Mouse (Mus musculus) forebrain, embryonic 15.5 days (tissue): ENCODE results near the gene Nup188. TPM values are rescaled to one million over a fixed set of nuclear protein-coding genes. Genes with fewer than 3 reads are reported as not detected.

Source experiments
- ATAC-seq: fragments of 200-750 bp; cut with Nextera tagmentation; replicated peaks from 2 replicates; pipeline ENCODE4 v1.8.0; 2017; ENCODE audit warnings: mild to moderate bottlenecking, moderate TSS enrichment, moderate library complexity
- H3K27ac ChIP-seq: fragments of 300-500 bp; sonication (generic); replicated peaks from 2 replicates; pipeline ENCODE4 v1.5.1; 2015; ENCODE audit warnings: mild to moderate bottlenecking, inconsistent platforms
- H3K27me3 ChIP-seq: fragments of 300-500 bp; sonication (generic); 2 replicates; pipeline ENCODE4 v1.6.1; 2015; ENCODE audit warnings: inconsistent platforms
- H3K36me3 ChIP-seq: fragments of 300-500 bp; sonication (generic); 2 replicates; pipeline ENCODE4 v1.6.1; 2015; ENCODE audit warnings: mild to moderate bottlenecking, inconsistent platforms
- H3K4me1 ChIP-seq: fragments of 300-500 bp; sonication (generic); 2 replicates; pipeline ENCODE4 v1.6.1; 2015; ENCODE audit warnings: inconsistent platforms
- H3K4me2 ChIP-seq: fragments of 300-500 bp; sonication (generic); replicated peaks from 2 replicates; pipeline ENCODE4 v1.6.1; 2015; ENCODE audit warnings: mild to moderate bottlenecking, inconsistent platforms
- H3K4me3 ChIP-seq: fragments of 300-500 bp; sonication (generic); 2 replicates; pipeline ENCODE4 v1.5.1; 2015; ENCODE audit warnings: mild to moderate bottlenecking, inconsistent platforms
- H3K9ac ChIP-seq: fragments of 300-500 bp; sonication (generic); replicated peaks from 2 replicates; pipeline ENCODE4 v1.6.1; 2015; ENCODE audit warnings: mild to moderate bottlenecking, inconsistent platforms
- H3K9me3 ChIP-seq: fragments of 300-500 bp; sonication (generic); 2 replicates; pipeline ENCODE4 v1.6.1; 2016; ENCODE audit warnings: inconsistent platforms
- WGBS: fragments of 180-500 bp; shearing (Covaris S2); methylation state at CpG from one replicate; pipeline ENCODE4 v1.1.7; 2015; ENCODE audit warnings: mixed read lengths; 5-methylcytosine and 5-hydroxymethylcytosine counted together
- polyA plus RNA-seq: library from polyadenylated mRNA; unstranded; fragments of >200 nt; fragmentation: Nextera tagmentation; extraction: Ambion mirVana; gene quantifications from 2 replicates; pipeline ENCODE4 v1.2.1, GENCODE M21; 2015

Nup188 gene
- 22.0 and 23.5 TPM in 2 replicates for polyA plus RNA-seq

GRCm38 (mm10) chr2:30286192-30287026 is at the start of gene Nup188, which contains the start of gene Dolk:
Gene Nup188, plus strand, starts transcription at chr2:30286397.
Gene Dolk, minus strand, starts transcription at chr2:30286334.
- peak within 1 kb of the TSS; percentile 74 for H3K4me2 ChIP-seq

GRCm38 (mm10) chr2:30236426-30237198 is 49.6 kb upstream of the Nup188 start:
- H3K4me2 ChIP-seq = peak overlapping the region; percentile 83
- ATAC-seq = no peak; the same call in 1 of the 2 replicates
- H3K4me3 ChIP-seq = peak overlapping the region; percentile 94
- H3K27ac ChIP-seq = peak overlapping the region; percentile 91
- peaks cover 14% of the 10 kb centered on the region for H3K36me3 ChIP-seq
- peaks cover 28% of the 10 kb centered on the region for H3K4me1 ChIP-seq
- no peaks in the 10 kb centered on the region for H3K27me3 ChIP-seq
- H3K9ac ChIP-seq = peak overlapping the region; percentile 64
- WGBS = 5% methylated on average over 18 of the region's 18 CpGs
- H3K9me3 ChIP-seq = no peaks in the 10 kb centered on the region

More at GRCm38 (mm10) chr2:30286192-30287026, at the start of gene Nup188, which contains the start of gene Dolk:
- Histone ChIP-seq H3K36me3 (peaks cover 11% of the 10 kb centered on the region), H3K9me3 (no peaks in the 10 kb centered on the region), H3K4me3 (peak within 1 kb of the TSS; percentile 95), H3K4me1 (peaks cover 24% of the 10 kb centered on the region), H3K27ac (peak within 1 kb of the TSS; percentile 59), H3K9ac (peak within 1 kb of the TSS; percentile 95), H3K27me3 (no peaks in the 10 kb centered on the region)
- WGBS = under 1% methylated on average over 68 of the region's 68 CpGs
- ATAC-seq = peak; percentile 94

GRCm38 (mm10) chr2:30237199-30237880 is 48.9 kb upstream of the Nup188 start, which contains the start of gene Lrrc8a:
Gene Lrrc8a, plus strand, starts transcription at chr2:30237715.
- H3K9ac ChIP-seq = peak within 1 kb of the TSS; percentile 93
- H3K27ac ChIP-seq = peak within 1 kb of the TSS; percentile 91
- peak within 1 kb of the TSS; percentile 83 for H3K4me2 ChIP-seq
- H3K4me1 ChIP-seq = peaks cover 28% of the 10 kb centered on the region
- peak within 1 kb of the TSS; percentile 94 for H3K4me3 ChIP-seq
- no peaks in the 10 kb centered on the region for H3K27me3 ChIP-seq
- ATAC-seq = peak; percentile 99
- peaks cover 21% of the 10 kb centered on the region for H3K36me3 ChIP-seq
- no peaks in the 10 kb centered on the region for H3K9me3 ChIP-seq
- under 1% methylated on average over 67 of the region's 67 CpGs for whole genome bisulfite sequencing

- Histone ChIP-seq H3K36me3 (peaks cover 23% of the 10 kb centered on the region), H3K4me2 (peak overlapping the region; percentile 69), H3K9me3 (no peaks in the 10 kb centered on the region), H3K27ac (peak overlapping the region; percentile 91), H3K27me3 (no peaks in the 10 kb centered on the region), H3K4me3 (peak overlapping the region; percentile 94), H3K9ac (peak overlapping the region; percentile 93), H3K4me1 (peaks cover 33% of the 10 kb centered on the region)
- under 1% methylated on average over 42 of the region's 42 CpGs for WGBS
- peak; percentile 90 for ATAC-seq
Measured at GRCm38 (mm10) chr2:30237881-30238280, 48.3 kb upstream of the Nup188 start.

- no peaks in the 10 kb centered on the region for H3K9me3 ChIP-seq
- no peak for ATAC-seq
- H3K36me3 ChIP-seq = peaks cover 29% of the 10 kb centered on the region
- H3K4me2 ChIP-seq = peak overlapping the region; percentile 69
- no peak overlapping the region for H3K27ac ChIP-seq
- WGBS = 77% methylated on average over 3 of the region's 3 CpGs
- H3K4me3 ChIP-seq = peak overlapping the region; percentile 94
- peaks cover 33% of the 10 kb centered on the region for H3K4me1 ChIP-seq
- H3K9ac ChIP-seq = peak overlapping the region; percentile 93
- H3K27me3 ChIP-seq = no peaks in the 10 kb centered on the region
Measured at GRCm38 (mm10) chr2:30238906-30239465, 47.2 kb upstream of the Nup188 start.

- no peak for ATAC-seq
- WGBS = 80% methylated on average over 4 of the region's 4 CpGs
- no peak overlapping the region for H3K27ac ChIP-seq
- H3K4me1 ChIP-seq = peaks cover 33% of the 10 kb centered on the region
- H3K9me3 ChIP-seq = no peaks in the 10 kb centered on the region
- H3K9ac ChIP-seq = 0 out of 2 replicates have a peak overlapping the region, but pooled peaks have one; percentile 6
- 0 out of 2 replicates have a peak overlapping the region, but pooled peaks have one; percentile 69 for H3K4me2 ChIP-seq
- H3K27me3 ChIP-seq = no peaks in the 10 kb centered on the region
- no peak overlapping the region for H3K4me3 ChIP-seq
- H3K36me3 ChIP-seq = peaks cover 37% of the 10 kb centered on the region
Measured at GRCm38 (mm10) chr2:30239777-30240176, 46.4 kb upstream of the Nup188 start.

- Histone ChIP-seq H3K4me2 (0 out of 2 replicates have a peak within 1 kb of the TSS, but pooled peaks have one; percentile 69), H3K9ac (peak within 1 kb of the TSS; percentile 6; the same call in 1 of the 2 replicates), H3K36me3 (peaks cover 39% of the 10 kb centered on the region), H3K4me1 (peaks cover 33% of the 10 kb centered on the region), H3K9me3 (no peaks in the 10 kb centered on the region), H3K4me3 (no peak within 1 kb of the TSS), H3K27ac (no peak within 1 kb of the TSS), H3K27me3 (no peaks in the 10 kb centered on the region)
- no peak for ATAC-seq
- 82% methylated on average over 2 of the region's 2 CpGs for WGBS
Measured at GRCm38 (mm10) chr2:30240267-30240666, 45.9 kb upstream of the Nup188 start, which contains the start of gene Gm28035. Gene Gm28035, plus strand, starts transcription at chr2:30240567.

- no peak for ATAC-seq
- peaks cover 46% of the 10 kb centered on the region for H3K36me3 ChIP-seq
- H3K27me3 ChIP-seq = no peaks in the 10 kb centered on the region
- H3K27ac ChIP-seq = no peak overlapping the region
- 59% methylated on average over 4 of the region's 4 CpGs for WGBS
- H3K4me3 ChIP-seq = no peak overlapping the region
- no peak overlapping the region for H3K4me2 ChIP-seq
- H3K9me3 ChIP-seq = no peaks in the 10 kb centered on the region
- no peak overlapping the region for H3K9ac ChIP-seq
- peaks cover 26% of the 10 kb centered on the region for H3K4me1 ChIP-seq
Measured at GRCm38 (mm10) chr2:30242509-30242908, 43.7 kb upstream of the Nup188 start.

- Histone ChIP-seq H3K4me2 (no peak overlapping the region), H3K4me3 (no peak overlapping the region), H3K4me1 (peaks cover 23% of the 10 kb centered on the region), H3K36me3 (peaks cover 53% of the 10 kb centered on the region), H3K27me3 (no peaks in the 10 kb centered on the region), H3K9me3 (no peaks in the 10 kb centered on the region), H3K9ac (no peak overlapping the region), H3K27ac (no peak overlapping the region)
- no peak for ATAC-seq
- over 99% methylated on average over 4 of the region's 4 CpGs for WGBS
Measured at GRCm38 (mm10) chr2:30243391-30243790, 42.8 kb upstream of the Nup188 start.

- WGBS = 79% methylated on average over 7 of the region's 7 CpGs
- H3K4me2 ChIP-seq = no peak overlapping the region
- H3K9ac ChIP-seq = no peak overlapping the region
- peaks cover 10% of the 10 kb centered on the region for H3K4me1 ChIP-seq
- no peak overlapping the region for H3K4me3 ChIP-seq
- ATAC-seq = no peak
- no peaks in the 10 kb centered on the region for H3K27me3 ChIP-seq
- no peaks in the 10 kb centered on the region for H3K9me3 ChIP-seq
- H3K36me3 ChIP-seq = peaks cover 63% of the 10 kb centered on the region
- H3K27ac ChIP-seq = no peak overlapping the region
Measured at GRCm38 (mm10) chr2:30244595-30245178, 41.5 kb upstream of the Nup188 start.

GRCm38 (mm10) chr2:30247036-30247435 is 39.2 kb upstream of the Nup188 start:
- 91% methylated on average over 5 of the region's 5 CpGs for WGBS
- Histone ChIP-seq H3K9ac (no peak overlapping the region), H3K4me2 (no peak overlapping the region), H3K4me3 (no peak overlapping the region), H3K27ac (no peak overlapping the region), H3K9me3 (no peaks in the 10 kb centered on the region), H3K4me1 (0 out of 2 replicates have a peak, but pooled peaks cover 5% of the 10 kb centered on the region), H3K27me3 (no peaks in the 10 kb centered on the region), H3K36me3 (peaks cover 45% of the 10 kb centered on the region)
- no peak for ATAC-seq
